Comparison of ENCODE assay signal across 28 mouse cellular contexts in genomic region chr10:42002436-42002835, GRCm38 (mm10). TPM values are rescaled to one million over a fixed set of nuclear protein-coding genes. Genes with fewer than 3 reads are reported as not detected.
"Had no signal": no experiment of that assay in that cellular context is flagged by ENCODE, and none has a peak within 500 bp of the region (broad histone marks: within the 10 kb centered on the region; RNA-seq: fewer than 3 reads in every experiment).

No protein-coding gene starts in this region.

- H3K9ac ChIP-seq: embryonic facial prominence, embryonic 12.5 days; embryonic facial prominence, embryonic 13.5 days; embryonic facial prominence, embryonic 15.5 days; forebrain, embryonic 12.5 days; forebrain, embryonic 15.5 days; forebrain, postnatal 0 days had no signal

- H3K27me3 ChIP-seq: embryonic facial prominence, embryonic 12.5 days; embryonic facial prominence, embryonic 13.5 days; embryonic facial prominence, embryonic 15.5 days; forebrain, embryonic 12.5 days; forebrain, embryonic 15.5 days had no signal

- H3K27ac ChIP-seq: embryonic facial prominence, embryonic 10.5 days; embryonic facial prominence, embryonic 12.5 days; embryonic facial prominence, embryonic 13.5 days; embryonic facial prominence, embryonic 15.5 days; forebrain, embryonic 10.5 days; forebrain, embryonic 12.5 days; forebrain, embryonic 15.5 days; gastrocnemius, adult 2 months; heart, adult 2 months; heart, embryonic 10.5 days had no signal

- ATAC-seq: forebrain, embryonic 14.5 days; forebrain, embryonic 15.5 days; forebrain, embryonic 16.5 days; forebrain, postnatal 0 days had no signal

- H3K4me3 ChIP-seq: embryonic facial prominence, embryonic 10.5 days; embryonic facial prominence, embryonic 12.5 days; embryonic facial prominence, embryonic 13.5 days; embryonic facial prominence, embryonic 15.5 days; erythroblast, embryonic 14.5 days; forebrain, embryonic 10.5 days; forebrain, embryonic 12.5 days; forebrain, embryonic 15.5 days; gastrocnemius, adult 2 months; heart, adult 2 months; heart, embryonic 10.5 days had no signal

- H3K36me3 ChIP-seq: embryonic facial prominence, embryonic 10.5 days; embryonic facial prominence, embryonic 12.5 days; embryonic facial prominence, embryonic 13.5 days; forebrain, embryonic 10.5 days; forebrain, embryonic 12.5 days; heart, embryonic 10.5 days had no signal

- H3K4me2 ChIP-seq: embryonic facial prominence, embryonic 12.5 days; embryonic facial prominence, embryonic 13.5 days; embryonic facial prominence, embryonic 15.5 days; forebrain, embryonic 12.5 days; forebrain, embryonic 15.5 days had no signal

- DNase-seq: cerebellum, adult 2 months; cerebellum, adult 8-10 months; cerebellum, adult 9-10 months; cerebellum, adult 9-11 months; cerebellum, postnatal 10 days; cerebellum, postnatal 14 days; cerebellum, postnatal 25 days; cerebellum, postnatal 36 days; embryo, embryonic 11 days; forebrain, postnatal 0 days; gastrocnemius, adult 2 months; gastrocnemius, postnatal 10 days; gastrocnemius, postnatal 14 days; gastrocnemius, postnatal 25 days; gastrocnemius, postnatal 36 days; heart, adult 2 months had no signal

- H3K9me3 ChIP-seq: embryonic facial prominence, embryonic 10.5 days; embryonic facial prominence, embryonic 12.5 days; embryonic facial prominence, embryonic 13.5 days; embryonic facial prominence, embryonic 15.5 days; forebrain, embryonic 10.5 days; forebrain, embryonic 12.5 days; forebrain, embryonic 15.5 days; heart, embryonic 10.5 days had no signal

- H3K4me1 ChIP-seq: embryonic facial prominence, embryonic 12.5 days; embryonic facial prominence, embryonic 13.5 days; embryonic facial prominence, embryonic 15.5 days; forebrain, embryonic 10.5 days; forebrain, embryonic 12.5 days; forebrain, embryonic 15.5 days had no signal

RNA-seq across cellular contexts. Expression of gene Armc2, which starts 15.8 kb away (rescaled TPM):
- total RNA-seq: granulocyte monocyte progenitor cell, adult 5-6 weeks had no signal
- polyA plus RNA-seq: erythroblast, embryonic 14.5 days had no signal
